Mouse (Mus musculus) hindbrain, postnatal 0 days (tissue): Measurements from ENCODE around the gene Pced1b. TPM values are rescaled to one million over a fixed set of nuclear protein-coding genes. Genes with fewer than 3 reads are reported as not detected.

Experiments
- ATAC-seq: fragments of 200-750 bp; cut with Nextera tagmentation; 2 replicates; pipeline ENCODE4 v1.8.0; 2017; ENCODE audit warnings: mild to moderate bottlenecking, moderate TSS enrichment, moderate library complexity
- DNase-seq: peaks from one replicate; pipeline ENCODE4 v3.0.0-alpha.2; 2015; ENCODE audit warnings: low spot score
- H3K27ac ChIP-seq: fragments of 300-500 bp; sonication (generic); 2 replicates; pipeline ENCODE4 v1.5.1; 2014; ENCODE audit warnings: mild to moderate bottlenecking
- H3K27me3 ChIP-seq: fragments of 300-500 bp; sonication (generic); 2 replicates; pipeline ENCODE4 v1.6.1; 2014; ENCODE audit warnings: low read length, mixed read lengths; ENCODE audit not compliant: insufficient read depth
- H3K36me3 ChIP-seq: fragments of 300-500 bp; sonication (generic); 2 replicates; pipeline ENCODE4 v1.6.1; 2014; ENCODE audit warnings: low read length, mixed read lengths; ENCODE audit not compliant: insufficient read depth
- H3K4me1 ChIP-seq: fragments of 300-500 bp; sonication (generic); 2 replicates; pipeline ENCODE4 v1.6.1; 2014; ENCODE audit warnings: antibody characterized with exemption, low read length, mixed read lengths; ENCODE audit not compliant: insufficient read depth
- H3K4me2 ChIP-seq: fragments of 300-500 bp; sonication (generic); 2 replicates; pipeline ENCODE4 v1.6.1; 2014; ENCODE audit warnings: low read depth, mild to moderate bottlenecking, low read length, moderate library complexity, mixed read lengths
- H3K4me3 ChIP-seq: fragments of 300-500 bp; sonication (generic); 2 replicates; pipeline ENCODE4 v1.5.1; 2014; ENCODE audit warnings: low read length
- H3K9ac ChIP-seq: fragments of 300-500 bp; sonication (generic); replicated peaks from 2 replicates; pipeline ENCODE4 v1.6.1; 2014; ENCODE audit warnings: mild to moderate bottlenecking, low read length, moderate library complexity, mixed read lengths
- H3K9me3 ChIP-seq: fragments of 300-500 bp; sonication (generic); 2 replicates; pipeline ENCODE4 v1.6.1; 2016; ENCODE audit warnings: low read length, mixed read lengths
- CTCF ChIP-seq: IDR thresholded peaks from 2 replicates; pipeline ENCODE4 v1.5.1; 2016; ENCODE audit warnings: antibody characterized with exemption, control low read depth, low read depth
- WGBS: fragments of 180-500 bp; shearing (Covaris S2); extraction: QIAGEN DNeasy Blood & Tissue Kit; methylation state at CpG from one replicate; pipeline ENCODE4 v1.1.7; 2014; 5-methylcytosine and 5-hydroxymethylcytosine counted together
- polyA plus RNA-seq: library from polyadenylated mRNA; unstranded; fragments of >200 nt; fragmentation: Nextera tagmentation; extraction: Ambion mirVana; gene quantifications from 2 replicates; pipeline ENCODE4 v1.2.1, GENCODE M21; 2015
- total RNA-seq: library from RNA; depleted of rRNA; stranded (reverse); fragments of >200 nt; gene quantifications from 2 replicates; pipeline ENCODE4 v1.2.3, GENCODE M21; 2014

Pced1b gene
- total and polyA plus RNA-seq, 2 experiments from 2014 or later, result 5.0 to 6.7 TPM

DNA sequence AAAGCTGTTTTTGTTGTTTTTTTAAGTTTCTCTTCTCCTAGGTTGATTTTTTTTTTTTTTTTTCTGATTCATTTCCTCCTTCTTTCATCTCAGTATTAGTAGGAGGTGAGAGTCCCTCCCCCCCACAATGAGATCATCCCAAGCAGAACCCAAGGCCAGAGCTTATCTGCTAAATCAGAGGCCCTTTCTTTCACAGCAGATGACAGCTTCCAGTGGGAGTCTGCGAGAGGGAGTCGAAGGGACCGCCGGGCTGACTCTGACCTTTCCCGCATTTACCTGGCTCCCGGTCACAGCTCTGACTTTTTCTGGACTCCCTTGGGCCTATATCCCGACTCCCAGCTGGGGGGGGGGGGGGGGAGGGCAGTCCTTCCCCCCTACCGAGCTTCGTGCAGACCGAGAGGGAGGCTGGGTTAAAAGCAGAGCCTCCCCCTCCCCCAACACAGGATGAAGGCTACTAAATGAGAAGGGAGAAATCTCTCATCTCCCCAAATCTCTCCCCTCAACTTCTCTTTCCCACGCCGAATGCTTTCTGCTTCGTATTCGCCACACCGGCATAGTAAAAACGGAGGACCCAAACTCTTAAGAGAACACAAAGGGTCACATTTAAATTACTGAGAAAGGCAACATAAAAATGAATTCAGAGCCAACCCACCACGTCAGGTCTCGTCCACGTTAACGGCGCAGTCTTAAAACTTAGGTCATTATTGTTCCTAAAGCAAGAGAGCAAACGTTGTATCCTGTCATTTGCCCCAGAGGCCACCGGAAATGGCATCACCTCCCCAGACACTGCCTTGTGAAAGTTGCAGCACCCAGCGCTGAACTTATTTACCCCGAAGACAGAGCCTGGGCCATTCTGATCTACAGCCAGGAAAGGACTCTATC lies 126.5 kb downstream of the Pced1b start:
- ATAC-seq (no peak), DNase-seq (no peak)
- no peaks in the 10 kb centered on the region for H3K36me3 ChIP-seq
- H3K9ac ChIP-seq, result 0 out of 2 replicates have a peak overlapping the region, but pooled peaks have one; percentile 35
- H3K27ac ChIP-seq, result no peak overlapping the region
- no peaks in the 10 kb centered on the region for H3K27me3 ChIP-seq
- peak overlapping the region; percentile 44 for H3K4me2 ChIP-seq
- 23% methylated on average over 25 of the region's 25 CpGs for WGBS
- no peaks in the 10 kb centered on the region for H3K9me3 ChIP-seq
- peaks cover 3% of the 10 kb centered on the region; the same call in 1 of the 2 replicates for H3K4me1 ChIP-seq
- 0 out of 2 replicates have a peak overlapping the region, but pooled peaks have one; percentile 4 for H3K4me3 ChIP-seq
- no peak for TF ChIP-seq CTCF

DNA sequence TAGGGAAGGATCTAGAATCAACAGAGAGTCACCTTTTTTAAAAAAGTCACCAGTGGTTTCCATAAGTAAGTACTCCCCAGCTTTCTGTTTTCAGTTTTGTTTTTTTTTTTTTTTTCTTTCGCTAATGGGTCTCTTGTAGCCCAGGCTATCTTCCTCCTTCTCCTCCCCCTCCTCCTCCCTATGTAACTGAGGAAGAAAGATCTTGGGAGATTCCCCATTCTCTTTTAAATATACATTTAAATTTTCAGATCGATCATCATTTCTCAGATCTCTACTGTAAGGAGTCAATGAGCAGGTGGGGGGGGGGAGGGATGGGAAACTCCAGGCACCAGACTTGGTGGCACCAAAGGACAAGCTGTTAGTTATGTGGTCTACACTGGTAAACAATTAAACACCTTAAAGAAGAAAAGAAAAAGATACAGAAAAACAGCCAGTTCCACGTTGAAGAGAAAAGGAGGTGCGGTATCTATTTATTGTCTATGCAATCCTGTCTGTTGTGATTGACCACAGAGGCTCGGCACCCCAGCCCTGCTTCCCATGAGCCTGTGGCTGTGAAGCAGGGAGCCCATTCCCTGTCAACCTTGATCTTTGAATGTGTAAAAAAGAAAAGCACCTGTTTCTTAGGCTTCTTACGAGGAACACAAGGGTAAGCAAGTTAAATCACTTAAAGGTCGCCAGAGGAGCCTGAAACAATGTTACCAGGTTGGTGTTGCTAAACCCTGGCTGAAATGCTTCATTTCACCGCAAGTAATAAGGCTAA lies 127.4 kb downstream of the Pced1b start:
- no peak for TF ChIP-seq CTCF
- Histone ChIP-seq H3K9ac (no peak overlapping the region), H3K4me3 (no peak overlapping the region), H3K27ac (no peak overlapping the region), H3K9me3 (no peaks in the 10 kb centered on the region), H3K4me2 (no peak overlapping the region), H3K36me3 (no peaks in the 10 kb centered on the region), H3K4me1 (peaks cover 3% of the 10 kb centered on the region; the same call in 1 of the 2 replicates), H3K27me3 (no peaks in the 10 kb centered on the region)
- DNase-seq (no peak), ATAC-seq (no peak)
- 71% methylated on average over 8 of the region's 8 CpGs for WGBS

DNA sequence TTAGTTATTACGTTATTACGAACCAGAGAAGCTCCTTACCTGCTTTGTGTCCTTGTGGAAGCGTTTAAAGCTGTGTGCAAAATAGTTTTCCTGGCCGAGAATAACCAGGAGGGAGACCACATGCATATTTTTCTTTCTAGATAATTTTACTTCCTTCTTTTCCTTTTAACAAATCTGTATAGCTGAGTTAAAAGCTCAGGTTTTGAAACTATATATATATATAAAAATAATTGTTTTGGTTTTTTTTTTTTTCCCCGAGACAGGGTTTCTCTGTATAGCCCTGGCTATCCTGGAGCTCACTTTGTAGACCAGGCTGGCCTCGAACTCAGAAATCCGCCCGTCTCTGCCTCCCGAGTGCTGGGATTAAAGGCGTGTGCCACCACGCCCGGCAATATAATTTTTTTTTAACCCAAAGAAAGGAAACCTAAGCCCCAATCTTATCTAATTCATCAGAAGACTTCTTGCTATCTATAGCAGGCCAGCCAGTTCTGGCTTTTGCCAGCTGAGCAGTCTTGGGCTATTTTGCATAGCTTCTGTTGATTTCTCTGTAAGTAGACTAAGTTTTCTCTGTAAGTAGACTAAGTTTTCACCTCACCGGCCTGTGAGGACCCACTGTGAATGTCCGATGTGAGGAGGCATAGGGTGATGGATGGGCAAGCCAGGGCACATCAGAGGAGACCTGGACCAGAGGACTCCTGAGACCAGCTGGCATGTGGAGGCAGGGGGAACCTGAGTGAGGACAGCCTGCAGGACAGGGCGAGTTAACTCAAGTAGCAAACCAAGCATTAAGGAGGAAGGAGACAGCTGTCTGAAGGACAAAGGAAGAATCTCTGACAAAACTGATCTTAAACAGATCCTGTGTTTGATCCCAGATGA lies 128.2 kb downstream of the Pced1b start:
- H3K27me3 ChIP-seq, result no peaks in the 10 kb centered on the region
- H3K4me3 ChIP-seq, result no peak overlapping the region
- H3K36me3 ChIP-seq, result no peaks in the 10 kb centered on the region
- peaks cover 3% of the 10 kb centered on the region; the same call in 1 of the 2 replicates for H3K4me1 ChIP-seq
- no peaks in the 10 kb centered on the region for H3K9me3 ChIP-seq
- no peak overlapping the region for H3K4me2 ChIP-seq
- no peak for DNase-seq
- H3K9ac ChIP-seq, result no peak overlapping the region
- no peak for ATAC-seq
- TF ChIP-seq CTCF, result no peak
- H3K27ac ChIP-seq, result no peak overlapping the region
- WGBS, result 87% methylated on average over 15 of the region's 15 CpGs

DNA sequence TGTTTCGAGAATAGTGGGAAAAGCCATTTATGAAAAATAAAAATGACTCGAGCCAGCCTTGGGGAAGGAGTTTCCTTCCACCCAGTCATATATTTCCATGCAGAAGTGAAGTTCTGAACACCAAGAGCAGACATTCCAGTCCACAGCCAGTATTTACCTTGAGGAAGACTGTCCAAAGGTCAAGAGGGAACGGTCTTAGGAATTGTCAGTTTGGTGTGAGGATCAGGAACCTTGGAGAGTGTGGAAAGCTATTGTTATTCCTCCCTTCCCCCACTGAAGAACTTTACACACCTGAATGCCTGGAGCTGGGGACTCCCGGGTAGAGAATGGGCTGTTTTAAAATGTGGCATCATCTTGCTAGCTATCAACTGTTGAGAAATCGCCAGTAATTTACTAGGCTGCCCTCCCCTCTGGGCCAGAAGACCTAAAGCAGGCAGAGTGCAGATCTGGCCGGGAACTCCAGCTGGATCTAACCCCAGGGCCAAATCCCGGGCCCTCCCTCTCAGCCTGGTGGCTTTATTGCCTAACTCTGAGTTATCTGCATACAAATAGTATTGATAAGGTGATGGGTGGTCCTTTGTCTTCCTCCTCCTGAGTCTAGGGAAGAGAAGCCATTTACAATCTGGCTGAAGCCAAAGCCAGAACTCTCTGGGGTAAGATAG lies 129.3 kb downstream of the Pced1b start:
- Histone ChIP-seq H3K4me1 (peaks cover 3% of the 10 kb centered on the region; the same call in 1 of the 2 replicates), H3K27ac (no peak overlapping the region), H3K36me3 (no peaks in the 10 kb centered on the region), H3K9me3 (no peaks in the 10 kb centered on the region), H3K27me3 (no peaks in the 10 kb centered on the region), H3K4me3 (no peak overlapping the region), H3K9ac (no peak overlapping the region), H3K4me2 (no peak overlapping the region)
- no peak for ATAC-seq
- DNase-seq, result no peak
- 46% methylated on average over 7 of the region's 7 CpGs for WGBS
- no peak for TF ChIP-seq CTCF

DNA sequence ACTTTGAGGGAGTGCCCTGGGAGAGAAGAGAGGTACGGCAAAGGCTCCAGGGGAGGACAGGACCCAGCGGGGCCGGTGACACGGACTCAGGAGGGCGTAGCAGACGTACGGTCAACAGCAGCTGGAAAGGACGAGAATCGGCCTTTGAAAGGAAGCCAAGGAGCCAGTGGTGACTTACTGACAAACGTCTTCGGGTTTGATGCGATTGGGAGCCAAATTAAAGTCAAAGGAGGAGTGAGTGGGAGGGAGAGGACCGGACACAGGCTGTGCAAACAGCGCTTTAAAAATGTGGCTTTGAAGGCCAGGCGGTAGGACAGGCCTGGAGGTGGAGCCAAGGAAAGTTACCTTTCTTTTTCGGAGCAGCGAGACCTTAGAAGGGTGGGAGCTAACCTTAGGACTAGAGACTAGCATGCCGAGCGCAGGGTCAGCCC lies 129.9 kb downstream of the Pced1b start:
- Histone ChIP-seq H3K27me3 (no peaks in the 10 kb centered on the region), H3K4me2 (no peak overlapping the region), H3K4me1 (peaks cover 3% of the 10 kb centered on the region; the same call in 1 of the 2 replicates), H3K36me3 (no peaks in the 10 kb centered on the region), H3K4me3 (no peak overlapping the region), H3K9me3 (no peaks in the 10 kb centered on the region), H3K27ac (no peak overlapping the region), H3K9ac (no peak overlapping the region)
- no peak for TF ChIP-seq CTCF
- 27% methylated on average over 19 of the region's 19 CpGs for WGBS
- no peak for DNase-seq
- ATAC-seq, result no peak

DNA sequence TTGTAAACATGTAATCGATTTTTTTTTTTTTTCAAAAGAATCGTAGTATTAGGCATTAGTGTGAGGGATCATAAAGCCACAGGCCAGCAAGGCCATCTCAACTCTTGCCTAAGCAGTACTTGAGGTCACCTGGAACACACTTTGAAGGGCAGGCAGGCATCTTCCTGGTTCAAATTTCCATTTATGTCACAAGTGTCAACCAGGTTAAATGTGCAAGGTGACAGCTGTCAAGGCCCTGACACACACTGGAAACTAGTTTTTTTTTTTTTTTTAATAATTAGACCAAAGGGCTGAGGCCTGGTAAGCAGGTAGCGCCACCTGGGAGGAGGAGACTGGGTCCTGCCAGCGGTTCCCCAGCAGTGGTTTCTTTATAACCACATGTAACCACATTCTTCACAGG lies 131.2 kb downstream of the Pced1b start:
- ATAC-seq, result no peak
- Histone ChIP-seq H3K4me1 (peaks cover 3% of the 10 kb centered on the region; the same call in 1 of the 2 replicates), H3K9ac (no peak overlapping the region), H3K27me3 (no peaks in the 10 kb centered on the region), H3K4me2 (no peak overlapping the region), H3K36me3 (no peaks in the 10 kb centered on the region), H3K4me3 (no peak overlapping the region), H3K27ac (no peak overlapping the region), H3K9me3 (no peaks in the 10 kb centered on the region)
- DNase-seq, result no peak
- WGBS, result 91% methylated on average over 4 of the region's 4 CpGs
- no peak for TF ChIP-seq CTCF
